Mouse (Mus musculus) right cerebral cortex, postnatal 14 days (tissue): ENCODE results near the gene Afmid.
"Not testable (repeated sequence)": the region's sequence is repeated elsewhere in the genome, so short reads cannot be mapped to it uniquely, and the experiment has no call there.

Source experiments
- DNase-seq: peaks from one replicate; pipeline ENCODE4 v3.0.0; 2022

The Afmid gene

DNA sequence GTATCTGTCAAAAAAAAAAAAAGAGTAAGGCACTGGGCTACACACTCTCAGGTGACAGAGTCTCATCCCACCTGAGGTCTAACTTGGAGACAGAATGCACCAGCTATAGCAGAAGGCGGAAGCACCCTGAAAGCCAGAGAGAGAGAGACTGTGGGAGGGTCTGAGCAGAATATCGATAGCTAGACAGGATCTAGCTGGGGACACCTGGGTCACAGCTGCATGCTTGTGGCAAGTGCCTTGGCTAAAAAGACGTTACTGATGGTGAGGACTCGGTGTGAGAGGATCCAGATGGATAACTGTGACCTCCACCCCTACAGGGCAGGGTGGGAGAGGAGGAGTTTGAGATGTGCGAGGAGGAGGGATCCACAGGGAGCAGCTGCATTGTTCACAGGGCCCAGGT is 28.8 kb upstream of the Afmid start:
- DNase-seq: no peak

GRCm38 (mm10) chr11:117797511-117798159 is 28.1 kb upstream of the Afmid start, which contains the start of gene 6030468B19Rik:
6030468B19Rik (plus strand) TSS chr11:117797660.
- DNase-seq: no peak

GRCm38 (mm10) chr11:117798160-117798541 is 27.6 kb upstream of the Afmid start:
- no peak for DNase-seq

DNA sequence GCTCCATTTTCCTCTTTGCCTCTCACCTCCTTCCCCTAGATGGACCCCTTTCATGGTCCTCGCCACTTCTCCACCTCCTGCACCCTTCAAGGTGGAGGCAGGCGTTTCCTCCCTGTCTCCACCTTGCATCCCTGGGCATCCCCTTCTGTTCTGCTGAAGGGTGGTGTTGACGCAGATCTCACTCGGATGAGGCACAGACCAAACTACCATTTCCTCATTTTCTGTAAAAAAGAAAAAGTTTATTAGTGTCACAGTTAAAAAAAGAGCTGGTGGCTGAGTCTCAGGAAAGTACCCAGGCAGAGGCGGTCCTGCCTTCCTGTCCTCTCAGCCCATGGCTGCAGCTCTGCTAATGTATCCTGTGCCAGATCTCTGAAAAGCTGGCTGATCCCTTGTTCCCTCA is 26.6 kb upstream of the Afmid start:
- DNase-seq: no peak

DNA sequence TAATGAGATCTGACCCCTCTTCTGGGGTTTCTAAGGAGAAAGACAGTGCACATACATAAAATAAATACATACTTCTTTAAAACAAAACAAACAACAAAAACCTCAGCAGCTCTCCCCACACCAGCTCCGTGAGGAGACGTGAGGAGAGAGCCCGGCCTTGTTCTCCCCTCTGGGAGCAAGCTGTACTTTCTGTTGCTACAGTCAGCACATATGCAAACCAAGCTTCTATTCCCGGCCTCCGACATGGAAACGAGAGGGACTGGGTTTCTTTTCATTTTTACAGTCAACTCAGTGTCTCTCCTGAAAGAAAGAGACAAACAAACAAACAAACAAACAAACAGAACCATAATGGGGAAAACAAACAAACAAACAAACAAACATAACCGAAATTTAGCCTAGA is 25.7 kb upstream of the Afmid start:
- no peak for DNase-seq

- no peak for DNase-seq
Measured at GRCm38 (mm10) chr11:117801650-117802049, 24.1 kb upstream of the Afmid start.

DNA sequence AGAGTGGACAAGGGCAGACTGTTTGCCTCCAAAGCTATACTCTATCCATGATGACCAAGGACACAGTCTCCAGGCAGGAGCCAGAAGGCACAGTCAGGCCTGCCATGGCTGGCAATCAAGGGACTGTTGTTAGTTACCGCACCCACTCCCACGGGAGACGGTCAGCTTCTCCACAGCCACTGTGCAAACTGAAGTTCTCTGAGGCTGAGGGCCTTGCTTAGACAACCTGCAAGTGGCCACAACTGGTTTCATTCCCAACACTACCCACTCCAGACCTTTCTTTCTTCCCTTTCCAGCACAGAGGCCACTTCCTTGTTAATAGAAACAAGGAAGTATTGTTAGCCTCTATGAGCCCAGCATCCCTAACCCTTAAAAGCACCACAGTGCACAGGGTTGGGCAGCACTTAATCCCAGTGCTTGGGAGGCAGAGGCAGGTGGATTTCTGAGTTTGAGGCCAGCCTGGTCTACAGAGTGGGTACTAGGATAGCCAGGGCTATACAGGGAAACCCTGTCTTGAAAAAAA is 22.5 kb upstream of the Afmid start:
- no peak for DNase-seq

DNA sequence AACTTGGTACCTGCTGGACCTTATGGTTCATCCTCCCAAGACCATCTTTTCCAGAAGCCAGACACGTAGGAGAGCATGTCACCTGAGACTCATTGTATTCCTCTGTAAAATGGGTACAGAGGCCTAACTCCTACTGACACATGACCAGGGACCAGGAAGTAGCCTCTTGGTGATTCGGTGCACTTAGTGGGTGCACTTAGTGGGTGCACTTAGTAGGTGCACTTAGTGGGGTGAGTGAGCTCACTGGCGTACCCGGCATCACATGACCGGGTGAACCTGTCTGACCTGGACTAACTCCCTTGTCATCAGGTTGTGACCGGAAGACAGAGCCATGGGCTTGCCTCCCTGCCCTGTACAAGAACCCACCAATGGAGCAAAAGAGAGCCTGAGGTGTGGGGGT is 18.9 kb upstream of the Afmid start:
- DNase-seq: no peak

- DNase-seq: peak; percentile 52
Measured at GRCm38 (mm10) chr11:117809407-117810311, 16.1 kb upstream of the Afmid start, which contains the start of the genes Gm20708 and Syngr2. Gm20708 (plus strand) TSS chr11:117809668. Syngr2 (plus strand) TSS chr11:117809668.

- DNase-seq: peak; percentile 70
Measured at GRCm38 (mm10) chr11:117810401-117811046, 15.2 kb upstream of the Afmid start.

DNA sequence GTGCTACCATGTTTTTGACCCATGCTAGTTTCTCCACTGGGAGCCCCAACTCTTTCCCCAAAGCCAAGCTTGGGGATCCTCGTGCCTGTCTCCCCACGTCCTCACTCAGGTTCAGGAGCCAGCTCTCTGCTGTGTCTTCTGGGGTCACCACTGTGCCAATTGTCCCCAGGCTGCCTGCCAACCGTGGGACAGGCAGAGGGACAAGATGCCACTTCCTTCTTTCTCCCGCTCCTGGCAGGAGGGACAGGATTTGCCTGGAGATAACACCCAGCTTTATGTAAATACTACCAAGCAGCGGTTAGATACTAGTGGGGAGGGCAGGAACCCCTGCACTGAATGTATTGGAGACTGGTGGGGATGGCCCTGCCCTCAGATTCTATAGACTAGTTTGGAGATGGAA is 11.9 kb upstream of the Afmid start:
- no peak for DNase-seq

DNA sequence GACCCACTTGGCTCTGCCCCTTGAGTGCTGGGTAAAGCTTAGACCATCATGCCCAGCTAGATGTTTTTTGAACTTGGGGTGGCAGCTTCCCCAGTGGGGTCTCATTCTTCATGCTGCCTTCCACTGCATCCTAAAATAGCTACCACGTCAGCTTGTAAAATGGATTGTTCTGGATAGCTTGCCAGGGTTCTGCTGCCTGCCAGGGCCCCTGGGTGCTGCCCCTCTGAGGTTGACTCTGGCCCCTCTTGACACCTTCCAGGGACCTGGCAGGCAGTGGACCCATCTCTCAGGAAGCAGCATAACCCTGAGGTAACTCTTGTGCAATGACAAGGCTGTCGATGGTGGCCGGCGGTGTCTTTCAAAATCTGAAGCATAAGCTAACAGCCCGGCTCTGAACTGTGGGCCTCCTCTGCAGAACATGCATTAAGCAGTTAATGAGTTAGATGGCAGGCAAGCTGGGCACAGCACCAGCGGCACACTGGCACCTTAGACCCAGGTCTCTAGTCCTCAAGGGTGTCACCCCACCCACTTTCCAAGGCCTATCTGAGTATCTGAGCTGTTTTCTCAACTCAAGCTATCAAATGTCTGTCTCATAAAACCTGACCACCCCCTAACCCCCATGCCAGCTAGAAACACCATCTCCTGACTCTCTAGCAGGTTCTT is 10.9 kb upstream of the Afmid start:
- DNase-seq: no peak

- DNase-seq: not testable (repeated sequence)
Measured at GRCm38 (mm10) chr11:117815850-117816249, 9.9 kb upstream of the Afmid start.

DNA sequence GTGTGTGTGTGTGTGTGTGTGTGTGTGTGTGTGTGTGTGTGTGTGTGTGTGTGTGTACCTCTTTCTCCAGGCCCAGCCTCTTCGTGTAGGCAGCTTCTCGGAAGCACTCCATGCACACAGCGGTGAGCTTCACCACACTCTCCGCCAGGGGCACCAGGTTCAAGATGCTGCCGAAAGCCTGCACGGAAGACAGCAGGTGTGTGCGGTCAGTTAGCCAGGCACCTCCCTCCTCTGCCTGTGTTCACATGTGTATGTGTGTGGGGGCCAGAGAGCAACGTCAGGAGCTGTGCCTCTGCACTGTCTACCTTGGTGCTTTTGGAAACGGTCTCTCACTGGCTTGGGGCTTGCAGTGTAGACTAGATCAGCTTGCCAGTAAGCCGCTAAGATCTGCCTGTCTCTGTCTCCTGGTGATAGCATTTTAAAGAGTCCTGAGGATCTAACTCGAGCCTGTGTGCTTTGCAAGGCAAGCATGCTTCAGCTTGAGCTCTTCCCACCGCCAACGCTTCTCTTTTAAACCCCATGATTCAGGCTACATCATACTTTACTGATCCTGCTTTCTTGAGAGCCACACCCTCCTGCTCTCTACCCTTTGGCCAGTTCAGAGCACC is 9.2 kb upstream of the Afmid start:
- no peak for DNase-seq

DNA sequence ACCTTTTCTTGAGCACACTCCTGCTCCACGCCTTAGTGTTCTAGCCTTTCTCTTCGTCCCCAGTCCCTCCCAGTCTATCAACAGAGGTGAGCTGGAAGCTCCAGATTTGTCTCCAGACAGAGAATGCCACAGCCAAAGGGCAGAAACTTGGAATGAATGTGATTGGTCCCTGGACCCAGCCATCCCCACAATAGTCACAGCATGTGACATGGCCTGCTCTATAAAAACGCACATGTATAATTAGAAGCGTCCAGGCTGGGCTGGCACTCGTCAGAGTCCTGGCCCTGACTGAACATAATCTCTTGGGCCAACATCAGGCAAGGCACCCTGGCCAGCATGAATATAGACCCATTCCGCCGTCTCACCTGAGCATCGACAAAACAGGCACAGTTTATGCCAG is 6.6 kb upstream of the Afmid start:
- no peak for DNase-seq

GRCm38 (mm10) chr11:117820173-117820572 is 5.6 kb upstream of the Afmid start:
- no peak for DNase-seq

- no peak for DNase-seq
Measured at GRCm38 (mm10) chr11:117821868-117822267, 3.9 kb upstream of the Afmid start.

DNA sequence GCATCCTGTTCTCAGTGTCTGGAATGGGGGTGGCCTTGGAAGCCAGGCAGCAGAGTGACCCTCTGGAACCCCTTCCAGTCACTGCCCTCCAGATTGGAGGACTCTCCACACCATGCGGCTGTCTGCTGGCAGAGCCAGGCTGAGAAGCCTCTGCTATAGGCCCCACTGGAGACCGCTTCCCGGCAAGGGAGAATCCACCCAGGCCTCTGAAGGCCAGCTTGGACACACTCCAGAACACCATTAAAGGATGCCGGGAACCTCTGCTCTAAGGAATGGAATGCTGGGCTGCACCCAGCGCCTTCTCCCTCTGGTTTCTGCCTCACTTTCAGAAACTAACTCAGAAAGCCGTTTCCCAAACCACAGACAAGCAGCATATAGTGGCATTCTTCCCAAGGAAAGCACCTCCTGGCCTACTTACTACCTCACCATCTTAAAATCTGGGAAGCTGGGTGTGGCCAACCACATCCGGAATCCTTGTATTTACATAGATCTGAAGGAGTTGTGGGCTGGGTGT is 2.9 kb upstream of the Afmid start:
- no peak for DNase-seq

DNA sequence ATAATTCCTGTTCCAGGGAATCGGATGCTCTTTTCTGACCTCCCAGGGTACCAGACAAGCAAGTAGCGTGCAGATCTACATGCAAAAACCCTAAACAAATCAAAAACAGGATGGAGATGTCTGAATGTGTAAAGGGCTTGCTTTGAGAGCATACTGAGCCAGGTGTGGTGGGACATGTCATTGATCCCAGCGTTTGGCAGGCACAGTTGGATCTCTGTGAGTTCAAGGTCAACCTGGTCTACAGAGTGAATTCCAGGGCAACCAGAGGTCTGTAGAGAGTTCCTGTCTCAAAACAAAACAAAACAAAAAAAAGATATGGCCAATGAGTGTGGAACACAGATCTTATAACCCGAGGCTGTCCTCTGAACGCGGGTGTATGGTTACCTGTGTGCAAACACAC is 2.3 kb upstream of the Afmid start:
- DNase-seq: no peak

DNA sequence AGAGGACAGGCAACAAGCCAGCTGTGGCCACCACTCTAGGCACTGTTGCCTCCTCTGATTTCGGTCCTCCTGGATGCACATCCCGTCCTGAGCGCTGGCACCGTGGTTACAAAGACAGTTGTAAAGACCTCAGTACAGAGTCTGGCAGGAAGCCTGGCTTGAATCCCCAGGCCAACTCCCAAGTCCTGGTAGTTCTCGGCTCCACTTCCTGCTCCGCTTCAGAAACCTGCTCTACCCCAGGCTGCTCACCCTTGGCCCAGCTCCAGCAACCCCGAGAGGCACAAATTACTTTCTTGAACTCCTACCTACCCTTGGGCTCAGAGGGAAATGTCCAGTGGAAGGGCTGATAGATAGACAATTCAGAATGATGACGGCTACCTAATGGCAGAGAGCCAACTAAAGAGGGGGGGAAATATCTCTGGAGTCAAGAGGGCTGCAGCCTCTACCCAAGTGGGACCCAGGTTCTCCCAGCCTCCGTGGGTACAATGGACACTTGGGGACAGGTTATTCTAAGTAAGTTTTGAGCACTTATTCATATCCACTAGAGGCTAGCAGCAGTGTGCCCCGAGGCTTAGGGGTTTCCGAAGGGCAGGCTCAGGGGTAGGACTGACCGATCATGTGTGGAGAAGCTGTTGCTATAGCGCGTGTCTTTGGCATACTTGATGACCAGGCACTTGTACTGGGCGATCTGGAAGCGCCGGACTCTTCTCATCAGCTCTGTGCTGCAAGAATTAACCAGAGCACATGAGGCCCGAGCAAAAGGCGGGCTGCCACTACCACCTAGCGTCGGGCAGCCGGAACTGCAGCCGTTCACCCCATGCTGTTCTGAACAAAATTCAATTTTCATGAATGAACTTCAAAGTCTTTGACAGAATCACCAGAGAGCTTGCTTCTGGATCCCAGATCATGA is 1.4 kb upstream of the Afmid start:
- DNase-seq: peak; percentile 78

DNA sequence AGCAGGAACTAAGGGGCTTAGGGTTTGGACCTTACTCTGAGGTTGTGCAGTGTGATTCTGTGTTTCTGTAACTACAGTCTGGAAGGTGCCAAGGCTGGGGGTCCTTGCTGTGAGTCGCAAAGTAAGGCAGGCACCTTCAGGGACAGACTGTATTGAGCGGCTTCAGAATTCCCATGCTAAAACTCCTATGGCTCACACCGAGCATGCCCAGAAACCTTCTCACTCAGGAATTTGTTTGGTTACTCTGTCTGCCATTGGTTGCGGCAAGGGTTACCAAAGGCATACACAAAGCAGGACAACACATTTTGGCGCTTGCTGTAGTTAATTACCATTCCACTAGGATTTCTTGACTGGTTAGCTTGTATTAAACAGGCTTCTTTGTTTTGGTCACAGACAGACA is 440 bp downstream of the Afmid start:
- DNase-seq: no peak
